Mouse (Mus musculus) ES-Bruce4 (cell line): ENCODE results near the gene Lrba.

ENCODE experiments used
- CTCF ChIP-seq: IDR thresholded peaks from one replicate; pipeline ENCODE4 v1.8.1; 2011; ENCODE audit warnings: low read depth, low read length
- POLR2A ChIP-seq: IDR thresholded peaks from one replicate; pipeline ENCODE4 v1.8.1; 2011; ENCODE audit warnings: low read length; ENCODE audit not compliant: insufficient read depth

- TF ChIP-seq CTCF (no peak), POLR2A (peak; percentile 44)
These were observed 706 bp upstream of the Lrba start for GRCm38 (mm10) chr3:86223634-86224313.
